ENCODE assay signal across 11 mouse cellular contexts in the genomic region with DNA sequence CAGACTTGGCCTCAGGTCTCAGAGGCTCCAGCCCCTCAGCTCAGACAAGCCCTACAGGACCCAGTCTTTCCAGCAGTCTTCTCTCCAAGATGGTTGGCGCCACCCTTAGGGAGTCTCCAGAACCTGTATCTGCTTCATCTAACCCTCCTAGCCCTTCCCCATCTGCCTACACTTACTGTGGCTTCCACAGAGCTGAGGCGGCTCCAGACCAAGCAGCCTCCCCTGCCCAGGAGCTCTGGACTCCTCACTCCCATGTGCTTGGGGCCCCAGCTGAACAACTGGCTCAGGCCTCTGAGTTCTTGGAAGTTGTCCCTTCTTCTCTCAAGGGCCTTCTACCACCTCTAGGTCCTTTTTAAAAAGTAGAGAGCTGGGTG. TPM values are rescaled to one million over a fixed set of nuclear protein-coding genes. Genes with fewer than 3 reads are reported as not detected.
DNase-seq lines count a peak whose midpoint lies in the region; ATAC-seq and TF ChIP-seq lines count a peak whose summit lies in the region.
"Had no signal": no experiment of that assay in that cellular context is flagged by ENCODE, and none has a peak within 500 bp of the region (broad histone marks: within the 10 kb centered on the region; RNA-seq: fewer than 3 reads in every experiment).

No protein-coding gene starts in this region.

- 56% methylated on average over 2 of the region's 2 CpGs for WGBS in kidney, embryonic 14.5 days
- WGBS in bone marrow, adult 2 months = 62% methylated on average over 2 of the region's 2 CpGs
- 45% methylated on average over 2 of the region's 2 CpGs for WGBS in liver, embryonic 15.5 days (ENCODE audit: insufficient replicate concordance)

- no peak for TF ChIP-seq CTCF in bone marrow, adult 2 months (IDR thresholded peaks at IDR 0.05; ENCODE audit: control insufficient read depth, insufficient read depth, low read length)

- H3K4me3 ChIP-seq in kidney, embryonic 14.5 days (ENCODE audit: low read length) = no peak overlapping the region
- H3K4me3 ChIP-seq in bone marrow, adult 2 months (replicated peaks; ENCODE audit: control insufficient read depth, low read depth, low read length) = no peak overlapping the region
- H3K4me3 ChIP-seq in liver, embryonic 15.5 days (replicated peaks) = no peak overlapping the region

- no peaks in the 10 kb centered on the region for H3K36me3 ChIP-seq in kidney, embryonic 14.5 days (ENCODE audit: control insufficient read depth, insufficient read depth, low read length)
- H3K36me3 ChIP-seq in liver, embryonic 15.5 days (replicated peaks) = no peaks in the 10 kb centered on the region

- H3K27me3 ChIP-seq in kidney, embryonic 14.5 days (ENCODE audit: control insufficient read depth, insufficient read depth, low read length) = peaks cover 8% of the 10 kb centered on the region
- peaks cover 23% of the 10 kb centered on the region for H3K27me3 ChIP-seq in liver, embryonic 15.5 days

- TF ChIP-seq POLR2A in bone marrow, adult 2 months (IDR thresholded peaks at IDR 0.05; ENCODE audit: borderline replicate concordance, control insufficient read depth, low read depth, low read length) = no peak

- peak; percentile 25 for DNase-seq in cerebellum, adult 9-11 months
- no peak for DNase-seq in cerebellum, adult 11-12 months
- DNase-seq in kidney, postnatal 4 days = no peak
- no peak for DNase-seq in adrenal gland, postnatal 36 days
- no peak for DNase-seq in thymus, postnatal 0 days (ENCODE audit: low spot score)

- H3K4me1 ChIP-seq in kidney, embryonic 14.5 days (ENCODE audit: control insufficient read depth, insufficient read depth, low read length) = no peaks in the 10 kb centered on the region
- H3K4me1 ChIP-seq in bone marrow, adult 2 months (ENCODE audit: control insufficient read depth, insufficient read depth, low read length) = peaks cover 3% of the 10 kb centered on the region; the same call in 1 of the 2 replicates
- H3K4me1 ChIP-seq in liver, embryonic 15.5 days (replicated peaks) = peaks cover 39% of the 10 kb centered on the region

- no peak overlapping the region for H3K4me2 ChIP-seq in kidney, embryonic 14.5 days (replicated peaks; ENCODE audit: low read depth, low read length)
- peak overlapping the region; percentile 62 for H3K4me2 ChIP-seq in liver, embryonic 15.5 days

- H3K9me3 ChIP-seq in kidney, embryonic 14.5 days (ENCODE audit: control insufficient read depth, low read length) = no peaks in the 10 kb centered on the region
- no peaks in the 10 kb centered on the region for H3K9me3 ChIP-seq in liver, embryonic 15.5 days (replicated peaks)

- peak; percentile 18 for ATAC-seq in kidney, embryonic 14.5 days (ENCODE audit: low FRiP score, low TSS enrichment)
- ATAC-seq in liver, embryonic 15.5 days (ENCODE audit: insufficient read depth) = peak; percentile 47

- H3K27ac ChIP-seq in kidney, embryonic 14.5 days (ENCODE audit: low read depth, low read length) = no peak overlapping the region
- peak overlapping the region; percentile 54 for H3K27ac ChIP-seq in bone marrow, adult 2 months (ENCODE audit: control insufficient read depth, insufficient read depth, low read depth, low read length, poor library complexity)
- peak overlapping the region; percentile 93 for H3K27ac ChIP-seq in liver, embryonic 15.5 days (replicated peaks)

- no peak overlapping the region for H3K9ac ChIP-seq in kidney, embryonic 14.5 days (ENCODE audit: low read depth, low read length)
- peak overlapping the region; percentile 31 for H3K9ac ChIP-seq in liver, embryonic 15.5 days

RNA-seq across cellular contexts. Expression of gene Eps8l2, which starts 25.1 kb away (rescaled TPM):
- polyA plus RNA-seq in kidney, embryonic 14.5 days (2014; fragmentation: Nextera tagmentation; extraction: Ambion mirVana) = 9.6 and 18.0 TPM in 2 replicates
- 0.57 and 0.79 TPM in 2 replicates for polyA plus RNA-seq in bone marrow, adult 2 months (2011; ENCODE audit: insufficient read depth, insufficient read length, low replicate concordance, missing spikeins)
- polyA plus RNA-seq in liver, embryonic 15.5 days (2015; fragmentation: Nextera tagmentation; extraction: Ambion mirVana) = 16.6 and 24.3 TPM in 2 replicates
- total RNA-seq in adrenal gland, postnatal 36 days (2021) = 1 to 10 TPM; 1.8 to 3.2 TPM
- polyA plus RNA-seq in thymus, postnatal 0 days (2015; fragmentation: Nextera tagmentation; extraction: Ambion mirVana) = 8.1 and 10.4 TPM in 2 replicates
- total RNA-seq: granulocyte monocyte progenitor cell, adult 5-6 weeks; megakaryocyte, adult 5-6 weeks; monocyte, adult 5-6 weeks had no signal

RNA-seq across cellular contexts. Expression of gene Taldo1, which starts 28.3 kb away (rescaled TPM):
- polyA plus RNA-seq in kidney, embryonic 14.5 days (2014; fragmentation: Nextera tagmentation; extraction: Ambion mirVana) = 321 and 322 TPM in 2 replicates
- polyA plus RNA-seq in bone marrow, adult 2 months (2011; ENCODE audit: insufficient read depth, insufficient read length, low replicate concordance, missing spikeins) = 324 and 522 TPM in 2 replicates
- polyA plus RNA-seq in liver, embryonic 15.5 days (2015; fragmentation: Nextera tagmentation; extraction: Ambion mirVana) = 409 and 415 TPM in 2 replicates
- 100 to 1,000 TPM; 707 to 724 TPM for total RNA-seq in adrenal gland, postnatal 36 days (2021)
- 379 and 423 TPM in 2 replicates for polyA plus RNA-seq in thymus, postnatal 0 days (2015; fragmentation: Nextera tagmentation; extraction: Ambion mirVana)

RNA-seq across cellular contexts. Expression of gene Tmem80, which starts 36.2 kb away (rescaled TPM):
- 36.7 and 46.8 TPM in 2 replicates for polyA plus RNA-seq in kidney, embryonic 14.5 days (2014; fragmentation: Nextera tagmentation; extraction: Ambion mirVana)
- polyA plus RNA-seq in bone marrow, adult 2 months (2011; ENCODE audit: insufficient read depth, insufficient read length, low replicate concordance, missing spikeins) = 23.5 and 33.0 TPM in 2 replicates
- polyA plus RNA-seq in liver, embryonic 15.5 days (2015; fragmentation: Nextera tagmentation; extraction: Ambion mirVana) = 14.8 and 15.8 TPM in 2 replicates
- total RNA-seq in adrenal gland, postnatal 36 days (2021) = 10 to 100 TPM; 23.9 to 27.1 TPM
- 43.0 and 45.6 TPM in 2 replicates for polyA plus RNA-seq in thymus, postnatal 0 days (2015; fragmentation: Nextera tagmentation; extraction: Ambion mirVana)

RNA-seq across cellular contexts. Expression of gene Deaf1, which starts 36.2 kb away (rescaled TPM):
- 64.0 and 79.7 TPM in 2 replicates for polyA plus RNA-seq in kidney, embryonic 14.5 days (2014; fragmentation: Nextera tagmentation; extraction: Ambion mirVana)
- 49.1 and 51.4 TPM in 2 replicates for polyA plus RNA-seq in bone marrow, adult 2 months (2011; ENCODE audit: insufficient read depth, insufficient read length, low replicate concordance, missing spikeins)
- 13.4 and 16.9 TPM in 2 replicates for polyA plus RNA-seq in liver, embryonic 15.5 days (2015; fragmentation: Nextera tagmentation; extraction: Ambion mirVana)
- 10 to 100 TPM; 25.8 to 37.5 TPM for total RNA-seq in adrenal gland, postnatal 36 days (2021)
- polyA plus RNA-seq in thymus, postnatal 0 days (2015; fragmentation: Nextera tagmentation; extraction: Ambion mirVana) = 25.6 and 27.6 TPM in 2 replicates

RNA-seq across cellular contexts. Expression of gene Gatd1, which starts 50.2 kb away (rescaled TPM):
- polyA plus RNA-seq in kidney, embryonic 14.5 days (2014; fragmentation: Nextera tagmentation; extraction: Ambion mirVana) = 50.7 and 54.5 TPM in 2 replicates
- polyA plus RNA-seq in bone marrow, adult 2 months (2011; ENCODE audit: insufficient read depth, insufficient read length, low replicate concordance, missing spikeins) = 26.2 and 33.6 TPM in 2 replicates
- 15.0 and 15.7 TPM in 2 replicates for polyA plus RNA-seq in liver, embryonic 15.5 days (2015; fragmentation: Nextera tagmentation; extraction: Ambion mirVana)
- total RNA-seq in adrenal gland, postnatal 36 days (2021) = 10 to 100 TPM; 24.9 to 46.7 TPM
- 52.1 and 53.8 TPM in 2 replicates for polyA plus RNA-seq in thymus, postnatal 0 days (2015; fragmentation: Nextera tagmentation; extraction: Ambion mirVana)
